Mouse (Mus musculus) cortical plate, adult 2 months (tissue): ENCODE measurements around the gene Nmb. TPM values are rescaled to one million over a fixed set of nuclear protein-coding genes. Genes with fewer than 3 reads are reported as not detected.

ENCODE experiments used
- H3K27ac ChIP-seq: fragments of 200-500 bp; 2 replicates; pipeline ENCODE4 v1.5.1; 2012; ENCODE audit warnings: low read length, control low read depth, inconsistent platforms; ENCODE audit not compliant: insufficient read depth
- H3K4me1 ChIP-seq: fragments of 200-500 bp; 2 replicates; pipeline ENCODE4 v1.6.1; 2011; ENCODE audit warnings: low read length; ENCODE audit not compliant: control insufficient read depth, insufficient read depth
- H3K4me3 ChIP-seq: fragments of 200-500 bp; 2 replicates; pipeline ENCODE4 v1.5.1; 2011; ENCODE audit warnings: mild to moderate bottlenecking, low read length, control low read depth; ENCODE audit not compliant: insufficient read depth
- CTCF ChIP-seq: fragments of 200-500 bp; IDR thresholded peaks from 2 replicates; pipeline ENCODE4 v1.5.1; 2011; ENCODE audit warnings: mild to moderate bottlenecking, control low read depth, low read length; ENCODE audit not compliant: insufficient read depth; ENCODE audit errors: extremely low read depth
- POLR2A ChIP-seq: fragments of 200-500 bp; IDR thresholded peaks from 2 replicates; pipeline ENCODE4 v1.6.1; 2011; ENCODE audit warnings: mild to moderate bottlenecking, low read length, control low read depth; ENCODE audit not compliant: insufficient read depth; ENCODE audit errors: extremely low read depth
- polyA plus RNA-seq: library from polyadenylated mRNA; depleted of rRNA; stranded (reverse); fragments of >200 nt; gene quantifications from 2 replicates; pipeline ENCODE4 v1.2.3, GENCODE M21; 2012; rRNA removed

The Nmb gene
- polyA plus RNA-seq, 1 experiment = 17.0 TPM

DNA sequence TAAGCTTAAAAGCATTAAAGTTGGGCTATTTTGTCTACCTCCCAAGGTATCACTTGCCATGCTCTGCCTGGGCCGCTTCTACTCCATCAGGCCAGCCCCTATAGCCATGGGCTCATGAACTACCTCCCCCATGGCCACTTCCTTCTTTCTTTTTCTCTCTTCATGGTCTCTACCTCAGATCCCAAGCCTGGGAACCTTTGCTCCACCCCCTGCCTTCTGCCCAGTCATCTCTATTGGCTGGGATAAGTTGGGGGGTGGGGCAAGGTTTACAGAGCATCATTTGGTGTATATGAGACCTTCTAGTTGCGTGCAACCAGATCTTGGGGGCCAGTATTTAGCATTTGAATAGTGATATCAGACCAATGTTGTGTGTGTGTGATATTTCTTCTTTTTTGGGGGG lies 42.4 kb downstream of the Nmb start:
- no peak overlapping the region for H3K4me3 ChIP-seq
- H3K4me1 ChIP-seq = peaks cover 12% of the 10 kb centered on the region
- TF ChIP-seq POLR2A (no peak), CTCF (no peak)
- no peak overlapping the region for H3K27ac ChIP-seq

DNA sequence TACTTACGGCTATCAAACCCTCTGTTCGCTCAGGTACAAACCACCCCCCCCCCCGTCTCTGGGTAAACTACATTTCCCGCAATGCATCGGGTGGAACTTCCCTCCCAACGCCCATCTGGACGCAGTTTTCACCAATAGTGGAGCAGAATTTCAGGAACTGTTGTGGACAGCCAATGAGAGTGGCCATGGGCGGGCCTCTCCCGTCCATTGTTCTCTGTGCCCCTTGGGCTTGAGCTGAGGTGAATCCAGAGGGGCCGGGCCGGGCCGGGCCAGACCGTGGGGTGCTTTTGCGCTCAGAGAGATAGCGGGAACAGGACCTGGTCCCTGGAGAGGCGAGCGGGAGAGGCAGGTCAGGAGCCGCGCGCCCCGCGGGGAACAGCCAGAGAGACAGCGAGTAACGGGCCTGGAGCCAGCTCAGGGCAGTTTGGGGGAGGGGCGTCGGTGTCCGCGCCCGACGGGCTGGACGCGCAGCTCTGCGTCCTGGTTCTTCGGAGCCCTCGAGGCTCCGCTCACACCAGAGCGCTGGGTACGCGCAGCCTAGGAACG lies 44.1 kb downstream of the Nmb start, which contains the start of gene Zscan2:
TSS of gene Zscan2 (plus strand) at position 192 of the 546 bp plus-strand sequence.
- Histone ChIP-seq H3K4me3 (peak within 1 kb of the TSS; percentile 75), H3K4me1 (peaks cover 12% of the 10 kb centered on the region), H3K27ac (0 out of 2 replicates have a peak within 1 kb of the TSS, but pooled peaks have one; percentile 24)
- TF ChIP-seq CTCF (no peak), POLR2A (peak; percentile 44; the same call in 1 of the 2 replicates)

DNA sequence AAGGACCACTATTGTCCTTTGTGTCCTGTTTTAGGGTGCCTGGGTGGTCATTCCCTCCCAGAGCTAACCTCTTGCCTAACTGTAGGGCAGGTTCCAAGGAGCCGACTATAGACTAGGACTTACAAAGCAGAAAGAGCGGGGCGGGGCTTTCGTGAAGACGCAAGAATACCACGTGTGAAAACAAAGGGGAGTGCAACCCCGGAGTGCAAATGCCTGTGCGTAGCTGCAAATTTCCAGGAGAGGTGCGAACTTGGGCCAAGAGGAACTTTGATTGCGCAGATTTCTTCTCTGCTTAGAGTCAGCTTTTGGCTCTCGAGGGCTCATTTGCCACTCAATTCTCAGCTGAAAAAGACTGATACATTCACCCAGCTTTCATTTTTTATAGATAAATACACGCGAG lies 44.6 kb downstream of the Nmb start:
- H3K27ac ChIP-seq = no peak overlapping the region
- peaks cover 11% of the 10 kb centered on the region for H3K4me1 ChIP-seq
- H3K4me3 ChIP-seq = peak overlapping the region; percentile 75
- TF ChIP-seq CTCF = no peak
- no peak for TF ChIP-seq POLR2A

DNA sequence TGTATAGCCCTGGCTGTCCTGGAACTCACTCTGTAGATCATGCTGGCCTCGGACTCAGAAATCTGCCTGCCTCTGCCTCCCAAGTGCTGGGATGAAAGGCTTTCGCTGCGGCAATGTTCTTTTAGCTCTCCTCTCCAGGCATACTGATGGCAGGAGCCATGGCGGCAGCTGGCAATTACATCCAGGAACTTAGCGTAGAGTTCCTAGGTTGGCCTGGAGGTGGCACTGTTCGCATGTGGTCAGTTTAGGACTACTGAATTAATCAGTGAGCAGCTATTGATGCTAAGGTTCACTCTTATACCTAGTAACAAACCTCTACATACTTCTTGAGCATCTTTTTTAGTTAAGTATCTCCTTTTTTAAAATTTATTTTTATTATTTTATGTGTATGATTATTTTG lies 47.7 kb downstream of the Nmb start:
- Histone ChIP-seq H3K4me3 (no peak overlapping the region), H3K4me1 (no peaks in the 10 kb centered on the region), H3K27ac (no peak overlapping the region)
- TF ChIP-seq POLR2A = no peak
- TF ChIP-seq CTCF = peak; percentile 94

DNA sequence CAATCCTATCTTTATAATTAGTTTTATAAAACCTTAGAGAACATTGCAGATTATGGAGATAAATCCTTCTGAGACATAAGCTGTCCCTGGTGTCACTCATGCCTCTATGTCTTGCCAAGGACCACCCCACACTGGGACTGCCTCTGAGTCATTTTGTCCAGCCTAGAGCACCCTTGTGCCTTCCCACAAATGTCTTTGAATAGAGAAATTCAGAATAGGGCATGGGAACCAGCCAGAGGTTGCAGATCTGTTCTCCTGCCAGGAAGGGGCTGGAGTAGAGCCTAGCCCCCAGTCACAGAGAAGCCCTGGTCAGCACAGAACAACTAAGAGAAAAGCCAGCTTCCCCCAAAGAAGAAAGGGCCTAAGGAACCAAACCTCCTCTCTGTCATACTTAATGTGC lies 49.6 kb downstream of the Nmb start:
- Histone ChIP-seq H3K4me1 (no peaks in the 10 kb centered on the region), H3K4me3 (no peak overlapping the region), H3K27ac (no peak overlapping the region)
- no peak for TF ChIP-seq POLR2A
- TF ChIP-seq CTCF = no peak

DNA sequence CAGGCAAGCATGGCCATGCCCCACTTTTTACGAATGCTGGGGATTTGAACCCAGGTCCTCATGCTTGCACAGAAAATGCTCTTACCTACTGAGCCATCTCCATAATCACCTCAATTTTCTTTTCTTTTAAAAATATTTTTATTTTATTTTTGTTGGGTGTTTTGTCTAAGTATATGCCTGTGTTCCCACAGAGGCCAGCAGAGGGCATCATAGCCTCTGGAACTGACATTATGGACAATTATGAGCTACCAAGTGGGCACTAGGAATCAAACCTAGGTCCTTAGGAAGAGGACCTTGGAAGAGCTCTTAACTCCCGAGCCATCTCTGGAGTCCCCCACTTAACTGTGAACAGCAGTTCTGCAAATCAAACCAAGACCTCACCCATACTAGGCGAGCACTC lies 51.7 kb downstream of the Nmb start:
- Histone ChIP-seq H3K4me3 (no peak overlapping the region), H3K27ac (no peak overlapping the region), H3K4me1 (no peaks in the 10 kb centered on the region)
- TF ChIP-seq POLR2A (no peak), CTCF (no peak)

Other genes with a start within 250 kb of the Nmb start
- gene Crtc3, start 216.2 kb downstream of the Nmb start, polyA plus RNA-seq = 10.4 and 10.8 TPM in 2 replicates
- 18.9 and 19.8 TPM in 2 replicates for gene Iqgap1, start 79.1 kb downstream of the Nmb start, polyA plus RNA-seq
- 10.2 and 11.1 TPM in 2 replicates for gene Zscan2, start 44.2 kb downstream of the Nmb start, polyA plus RNA-seq
- gene Wdr73, start 3.8 kb downstream of the Nmb start, polyA plus RNA-seq = 29.6 and 30.5 TPM in 2 replicates
- gene Sec11a, start 42.7 kb upstream of the Nmb start, polyA plus RNA-seq = 61.4 and 64.4 TPM in 2 replicates
- gene Zfp592, start 88.6 kb upstream of the Nmb start, polyA plus RNA-seq = 13.8 and 14.1 TPM in 2 replicates
- 0.25 and 0.31 TPM in 2 replicates for gene Alpk3, start 152.5 kb upstream of the Nmb start, polyA plus RNA-seq
- gene Slc28a1, start 209.7 kb upstream of the Nmb start, polyA plus RNA-seq = 0.33 and 0.36 TPM in 2 replicates